Mouse (Mus musculus): Measurements from ENCODE around the gene Herc3. TPM values are rescaled to one million over a fixed set of nuclear protein-coding genes. Genes with fewer than 3 reads are reported as not detected.
A peak's percentile ranks its signal among the peaks of the same experiment; 100 is the strongest.

The Herc3 gene
- polyA plus RNA-seq, 1 experiment from 2014 or later = 35.6 TPM

GRCm38 (mm10) chr6:58879987-58880386, 48.7 kb downstream of the Herc3 start:
- Histone ChIP-seq H3K4me2 (ENCODE audit: low read length) (no peak overlapping the region), H3K9me3 (ENCODE audit: control insufficient read depth, low read length) (no peaks in the 10 kb centered on the region), H3K4me3 (ENCODE audit: low read length) (no peak overlapping the region), H3K9ac (ENCODE audit: low read depth, low read length) (no peak overlapping the region), H3K4me1 (ENCODE audit: control insufficient read depth, insufficient read depth, low read depth, low read length) (no peaks in the 10 kb centered on the region), H3K36me3 (ENCODE audit: control insufficient read depth, insufficient read depth, low read length) (peaks cover 6% of the 10 kb centered on the region; the same call in 1 of the 2 replicates), H3K27ac (ENCODE audit: low read depth, low read length) (no peak overlapping the region), H3K27me3 (replicated peaks; ENCODE audit: control insufficient read depth, insufficient read depth, low read length) (no peaks in the 10 kb centered on the region)
- ATAC-seq = peak; percentile 59; the same call in 1 of the 2 replicates
- 91% methylated on average over 9 of the region's 9 CpGs for WGBS

- no peak for ATAC-seq
- Histone ChIP-seq H3K9me3 (ENCODE audit: control insufficient read depth, low read length) (no peaks in the 10 kb centered on the region), H3K27ac (ENCODE audit: low read depth, low read length) (no peak overlapping the region), H3K4me3 (ENCODE audit: low read length) (no peak overlapping the region), H3K27me3 (replicated peaks; ENCODE audit: control insufficient read depth, insufficient read depth, low read length) (no peaks in the 10 kb centered on the region), H3K9ac (ENCODE audit: low read depth, low read length) (no peak overlapping the region), H3K4me1 (ENCODE audit: control insufficient read depth, insufficient read depth, low read depth, low read length) (no peaks in the 10 kb centered on the region), H3K36me3 (ENCODE audit: control insufficient read depth, insufficient read depth, low read length) (peaks cover 6% of the 10 kb centered on the region; the same call in 1 of the 2 replicates), H3K4me2 (ENCODE audit: low read length) (no peak overlapping the region)
- 92% methylated on average over 5 of the region's 5 CpGs for whole genome bisulfite sequencing
Measured at GRCm38 (mm10) chr6:58880861-58881260, 49.6 kb downstream of the Herc3 start.

GRCm38 (mm10) chr6:58881363-58881762, 50.1 kb downstream of the Herc3 start:
- no peak for ATAC-seq
- Histone ChIP-seq H3K27me3 (replicated peaks; ENCODE audit: control insufficient read depth, insufficient read depth, low read length) (no peaks in the 10 kb centered on the region), H3K9ac (ENCODE audit: low read depth, low read length) (no peak overlapping the region), H3K4me3 (ENCODE audit: low read length) (no peak overlapping the region), H3K4me1 (ENCODE audit: control insufficient read depth, insufficient read depth, low read depth, low read length) (no peaks in the 10 kb centered on the region), H3K9me3 (ENCODE audit: control insufficient read depth, low read length) (no peaks in the 10 kb centered on the region), H3K27ac (ENCODE audit: low read depth, low read length) (no peak overlapping the region), H3K36me3 (ENCODE audit: control insufficient read depth, insufficient read depth, low read length) (peaks cover 6% of the 10 kb centered on the region; the same call in 1 of the 2 replicates), H3K4me2 (ENCODE audit: low read length) (no peak overlapping the region)
- 90% methylated on average over 3 of the region's 3 CpGs for WGBS

GRCm38 (mm10) chr6:58882271-58882670, 51.0 kb downstream of the Herc3 start:
- H3K27ac ChIP-seq (ENCODE audit: low read depth, low read length) = no peak overlapping the region
- H3K4me2 ChIP-seq (ENCODE audit: low read length) = no peak overlapping the region
- WGBS = 78% methylated on average over 6 of the region's 6 CpGs
- no peak overlapping the region for H3K9ac ChIP-seq (ENCODE audit: low read depth, low read length)
- H3K9me3 ChIP-seq (ENCODE audit: control insufficient read depth, low read length) = no peaks in the 10 kb centered on the region
- H3K36me3 ChIP-seq (ENCODE audit: control insufficient read depth, insufficient read depth, low read length) = peaks cover 5% of the 10 kb centered on the region; the same call in 1 of the 2 replicates
- ATAC-seq = no peak
- no peaks in the 10 kb centered on the region for H3K4me1 ChIP-seq (ENCODE audit: control insufficient read depth, insufficient read depth, low read depth, low read length)
- no peaks in the 10 kb centered on the region for H3K27me3 ChIP-seq (replicated peaks; ENCODE audit: control insufficient read depth, insufficient read depth, low read length)
- no peak overlapping the region for H3K4me3 ChIP-seq (ENCODE audit: low read length)

- no peak overlapping the region for H3K4me2 ChIP-seq (ENCODE audit: low read length)
- H3K4me3 ChIP-seq (ENCODE audit: low read length) = no peak overlapping the region
- no peaks in the 10 kb centered on the region for H3K27me3 ChIP-seq (replicated peaks; ENCODE audit: control insufficient read depth, insufficient read depth, low read length)
- no peaks in the 10 kb centered on the region for H3K9me3 ChIP-seq (ENCODE audit: control insufficient read depth, low read length)
- no peak overlapping the region for H3K9ac ChIP-seq (ENCODE audit: low read depth, low read length)
- 85% methylated on average over 3 of the region's 3 CpGs for WGBS
- H3K36me3 ChIP-seq (ENCODE audit: control insufficient read depth, insufficient read depth, low read length) = peaks cover 18% of the 10 kb centered on the region
- H3K27ac ChIP-seq (ENCODE audit: low read depth, low read length) = no peak overlapping the region
- ATAC-seq = no peak
- no peaks in the 10 kb centered on the region for H3K4me1 ChIP-seq (ENCODE audit: control insufficient read depth, insufficient read depth, low read depth, low read length)
Measured at GRCm38 (mm10) chr6:58889917-58890316, 58.7 kb downstream of the Herc3 start.

DNA sequence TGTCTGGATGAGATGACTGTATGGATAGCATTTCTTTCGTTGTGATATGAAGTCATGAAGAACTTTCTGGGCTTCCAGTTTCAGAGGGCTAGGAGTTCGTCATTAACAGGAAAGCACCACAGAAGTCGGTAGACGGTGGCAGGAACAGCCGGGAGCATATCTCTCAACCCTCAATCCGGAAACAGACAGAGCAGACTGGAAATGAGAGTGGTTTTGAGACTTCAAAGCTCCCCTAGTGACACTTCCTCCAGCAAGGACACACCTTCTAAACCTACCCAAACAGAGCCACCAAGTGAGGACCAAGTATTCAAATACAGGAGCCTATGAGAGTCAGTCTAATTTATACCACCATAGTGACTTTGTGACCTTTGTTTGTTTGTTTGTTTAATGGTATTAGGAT, 62.0 kb downstream of the Herc3 start:
- H3K27me3 ChIP-seq (replicated peaks; ENCODE audit: control insufficient read depth, insufficient read depth, low read length) = no peaks in the 10 kb centered on the region
- no peaks in the 10 kb centered on the region for H3K9me3 ChIP-seq (ENCODE audit: control insufficient read depth, low read length)
- H3K36me3 ChIP-seq (ENCODE audit: control insufficient read depth, insufficient read depth, low read length) = peaks cover 21% of the 10 kb centered on the region
- no peak overlapping the region for H3K4me2 ChIP-seq (ENCODE audit: low read length)
- no peak for ATAC-seq
- 96% methylated on average over 6 of the region's 6 CpGs for WGBS
- H3K4me1 ChIP-seq (ENCODE audit: control insufficient read depth, insufficient read depth, low read depth, low read length) = no peaks in the 10 kb centered on the region
- no peak overlapping the region for H3K4me3 ChIP-seq (ENCODE audit: low read length)
- no peak overlapping the region for H3K9ac ChIP-seq (ENCODE audit: low read depth, low read length)
- no peak overlapping the region for H3K27ac ChIP-seq (ENCODE audit: low read depth, low read length)

DNA sequence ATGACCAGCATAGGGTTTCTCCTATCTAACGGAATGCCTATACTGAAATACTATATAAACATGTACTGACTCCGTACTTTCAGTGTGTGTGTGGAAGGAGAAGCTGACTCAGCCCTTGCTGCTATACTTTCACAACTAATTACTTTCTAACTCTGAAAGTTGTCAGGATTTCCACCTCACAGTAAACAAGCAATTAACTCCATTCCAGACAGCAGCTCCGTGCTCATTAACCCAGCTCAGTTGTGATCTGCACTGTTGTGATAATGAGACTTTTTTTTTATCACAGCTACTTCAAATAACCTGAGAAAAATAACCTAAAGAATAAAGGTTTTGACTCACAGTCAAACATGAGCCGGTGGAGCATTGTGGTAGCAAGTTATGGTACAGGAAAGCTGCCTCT, 63.7 kb downstream of the Herc3 start:
- no peaks in the 10 kb centered on the region for H3K27me3 ChIP-seq (replicated peaks; ENCODE audit: control insufficient read depth, insufficient read depth, low read length)
- WGBS = 81% methylated on average over 4 of the region's 4 CpGs
- no peak overlapping the region for H3K4me2 ChIP-seq (ENCODE audit: low read length)
- ATAC-seq = 0 out of 2 replicates have a peak, but pooled peaks have one; percentile 45
- no peaks in the 10 kb centered on the region for H3K4me1 ChIP-seq (ENCODE audit: control insufficient read depth, insufficient read depth, low read depth, low read length)
- H3K4me3 ChIP-seq (ENCODE audit: low read length) = no peak overlapping the region
- peaks cover 20% of the 10 kb centered on the region for H3K36me3 ChIP-seq (ENCODE audit: control insufficient read depth, insufficient read depth, low read length)
- H3K9me3 ChIP-seq (ENCODE audit: control insufficient read depth, low read length) = no peaks in the 10 kb centered on the region
- H3K9ac ChIP-seq (ENCODE audit: low read depth, low read length) = no peak overlapping the region
- no peak overlapping the region for H3K27ac ChIP-seq (ENCODE audit: low read depth, low read length)

DNA sequence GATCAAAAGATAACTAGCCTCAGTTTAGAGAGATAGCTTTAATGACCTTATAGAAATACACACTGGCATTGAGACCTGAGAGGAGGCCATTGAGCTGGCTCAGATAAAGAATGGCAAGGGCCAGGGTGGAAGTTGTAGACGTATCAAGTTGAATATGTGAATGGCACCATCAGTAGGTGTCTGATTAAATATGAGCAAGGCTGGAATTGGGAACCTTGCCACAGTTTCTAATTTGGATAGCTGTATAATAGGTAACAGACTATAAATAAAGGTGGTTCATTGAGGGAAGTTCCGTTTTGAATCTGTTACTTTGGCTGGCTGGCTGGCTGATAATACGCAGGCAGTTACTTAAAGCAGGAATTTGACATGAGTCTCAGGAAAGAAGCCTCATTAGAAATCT, 65.4 kb downstream of the Herc3 start:
- Histone ChIP-seq H3K36me3 (ENCODE audit: control insufficient read depth, insufficient read depth, low read length) (peaks cover 13% of the 10 kb centered on the region), H3K27ac (ENCODE audit: low read depth, low read length) (no peak overlapping the region), H3K9me3 (ENCODE audit: control insufficient read depth, low read length) (no peaks in the 10 kb centered on the region), H3K9ac (ENCODE audit: low read depth, low read length) (no peak overlapping the region), H3K4me1 (ENCODE audit: control insufficient read depth, insufficient read depth, low read depth, low read length) (no peaks in the 10 kb centered on the region), H3K27me3 (replicated peaks; ENCODE audit: control insufficient read depth, insufficient read depth, low read length) (no peaks in the 10 kb centered on the region), H3K4me2 (ENCODE audit: low read length) (no peak overlapping the region), H3K4me3 (ENCODE audit: low read length) (no peak overlapping the region)
- ATAC-seq = no peak
- WGBS = 83% methylated on average over 3 of the region's 3 CpGs

GRCm38 (mm10) chr6:58899076-58899475, 67.8 kb downstream of the Herc3 start:
- Histone ChIP-seq H3K4me3 (ENCODE audit: low read length) (no peak overlapping the region), H3K9me3 (ENCODE audit: control insufficient read depth, low read length) (no peaks in the 10 kb centered on the region), H3K4me2 (ENCODE audit: low read length) (no peak overlapping the region), H3K4me1 (ENCODE audit: control insufficient read depth, insufficient read depth, low read depth, low read length) (no peaks in the 10 kb centered on the region; the same call in 1 of the 2 replicates), H3K9ac (ENCODE audit: low read depth, low read length) (no peak overlapping the region), H3K36me3 (ENCODE audit: control insufficient read depth, insufficient read depth, low read length) (peaks cover 7% of the 10 kb centered on the region), H3K27me3 (replicated peaks; ENCODE audit: control insufficient read depth, insufficient read depth, low read length) (no peaks in the 10 kb centered on the region), H3K27ac (ENCODE audit: low read depth, low read length) (no peak overlapping the region)
- WGBS = 89% methylated on average over 3 of the region's 3 CpGs
- ATAC-seq = no peak

DNA sequence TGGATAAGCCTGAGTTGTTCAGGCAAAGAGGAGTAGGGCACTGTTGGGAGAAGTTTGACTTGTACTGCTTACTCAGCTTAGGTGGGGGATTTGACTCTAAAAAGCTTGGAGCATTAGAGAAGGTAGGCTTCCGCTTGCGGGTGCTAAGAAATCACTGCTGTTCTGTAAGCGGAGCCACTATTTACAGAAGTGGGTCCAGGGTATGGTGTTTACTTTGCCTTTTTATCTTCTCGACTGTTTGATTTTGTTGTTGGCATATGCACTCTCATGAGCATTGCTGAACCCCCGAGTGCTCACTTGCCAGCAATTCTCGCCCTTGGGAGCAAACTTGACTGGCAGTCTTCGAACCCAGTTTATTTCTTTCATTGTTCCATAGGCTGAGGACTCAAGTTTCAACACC, 69.3 kb downstream of the Herc3 start:
- Histone ChIP-seq H3K36me3 (ENCODE audit: control insufficient read depth, insufficient read depth, low read length) (peaks cover 7% of the 10 kb centered on the region), H3K9me3 (ENCODE audit: control insufficient read depth, low read length) (no peaks in the 10 kb centered on the region), H3K27ac (ENCODE audit: low read depth, low read length) (no peak overlapping the region), H3K4me3 (ENCODE audit: low read length) (no peak overlapping the region), H3K27me3 (replicated peaks; ENCODE audit: control insufficient read depth, insufficient read depth, low read length) (no peaks in the 10 kb centered on the region), H3K4me1 (ENCODE audit: control insufficient read depth, insufficient read depth, low read depth, low read length) (no peaks in the 10 kb centered on the region; the same call in 1 of the 2 replicates), H3K4me2 (ENCODE audit: low read length) (no peak overlapping the region), H3K9ac (ENCODE audit: low read depth, low read length) (no peak overlapping the region)
- 93% methylated on average over 7 of the region's 7 CpGs for WGBS
- no peak for ATAC-seq

Measured in hindbrain, embryonic 16.5 days (tissue).